Mouse (Mus musculus): ENCODE results near the gene Borcs8.

The Borcs8 gene

DNA sequence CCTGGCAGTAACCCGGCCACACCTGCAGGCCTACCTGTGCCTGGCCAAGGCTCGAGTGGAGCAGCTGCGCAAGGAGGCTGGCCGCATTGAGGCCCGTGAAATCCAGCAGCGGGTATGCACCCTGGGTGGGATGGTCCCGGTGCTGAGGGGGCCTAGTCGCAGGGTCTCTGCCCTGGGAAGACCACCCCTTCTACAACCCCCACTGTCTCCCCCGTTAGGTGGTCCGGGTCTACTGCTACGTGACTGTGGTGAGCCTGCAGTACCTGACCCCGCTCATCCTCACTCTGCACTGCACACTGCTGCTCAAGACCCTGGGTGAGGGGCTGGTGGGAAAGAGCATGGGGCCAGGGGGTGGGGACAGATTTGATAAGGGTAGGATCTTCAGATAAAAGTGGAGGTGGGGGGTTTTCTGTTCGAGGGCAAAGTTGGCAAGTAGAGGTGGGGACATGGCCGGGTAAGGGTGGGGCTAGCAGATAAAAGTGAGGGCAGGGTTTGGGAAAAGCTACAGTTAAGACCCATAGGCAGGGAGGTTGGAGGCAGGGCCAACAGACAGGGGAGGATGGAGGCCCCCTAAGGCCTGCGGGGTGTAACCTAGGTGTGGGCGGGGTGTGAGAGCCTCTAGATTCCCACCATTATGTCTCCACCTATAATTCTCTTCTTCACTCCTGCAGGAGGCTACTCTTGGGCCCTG is 42.1 kb downstream of the Borcs8 start:
- no peak for DNase-seq (ENCODE audit: low spot score)

GRCm38 (mm10) chr8:70181903-70182252 is 42.6 kb downstream of the Borcs8 start:
- DNase-seq (ENCODE audit: low spot score) = no peak

DNA sequence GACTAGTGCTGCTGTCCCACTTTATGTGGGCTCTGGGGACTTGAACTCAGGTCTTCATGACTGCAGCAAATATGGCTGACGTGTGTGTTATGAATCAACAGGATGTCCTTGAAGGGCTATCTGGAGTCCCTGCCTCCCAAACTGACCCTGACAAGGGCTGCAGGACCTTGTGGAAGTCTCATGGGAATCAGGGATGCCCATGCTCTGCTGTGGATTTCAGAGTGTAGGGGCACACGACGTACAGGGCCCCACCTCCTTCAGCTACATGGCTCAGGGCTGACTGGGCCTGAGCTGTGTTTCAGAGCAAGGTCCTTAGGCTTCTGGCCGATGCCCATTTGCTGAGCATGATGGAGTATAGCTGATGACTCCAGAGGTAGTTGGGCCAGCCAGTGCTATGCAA is 43.9 kb downstream of the Borcs8 start:
- no peak for DNase-seq (ENCODE audit: low spot score)

GRCm38 (mm10) chr8:70188707-70189106 is 49.4 kb downstream of the Borcs8 start:
- no peak for DNase-seq (ENCODE audit: low spot score)

- DNase-seq (ENCODE audit: low spot score) = no peak
These were observed 53.9 kb downstream of the Borcs8 start for GRCm38 (mm10) chr8:70193238-70193637.

- DNase-seq (ENCODE audit: low spot score) = no peak
These were observed 54.9 kb downstream of the Borcs8 start for GRCm38 (mm10) chr8:70194191-70194590.

DNA sequence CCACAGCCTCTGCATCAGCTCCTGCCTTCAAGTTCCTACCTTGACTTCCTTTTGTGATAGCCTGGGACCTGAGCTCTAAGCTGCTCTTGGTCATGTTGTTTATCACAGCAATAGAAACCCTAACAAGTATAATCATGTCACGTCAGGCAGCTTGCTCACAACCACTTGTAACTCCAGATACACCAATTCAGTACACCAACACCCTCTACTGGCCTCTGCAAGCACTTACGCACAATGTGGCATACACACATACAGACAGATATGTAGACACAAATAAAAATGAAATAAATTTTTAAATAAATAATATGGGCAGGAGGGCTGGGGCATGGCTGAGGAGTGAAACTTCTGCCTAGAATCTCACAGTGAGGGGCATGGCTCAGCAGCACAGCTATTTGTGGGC is 56.5 kb downstream of the Borcs8 start:
- DNase-seq (ENCODE audit: low spot score) = no peak
